Mouse (Mus musculus): ENCODE results near the gene Klkb1.

DNA sequence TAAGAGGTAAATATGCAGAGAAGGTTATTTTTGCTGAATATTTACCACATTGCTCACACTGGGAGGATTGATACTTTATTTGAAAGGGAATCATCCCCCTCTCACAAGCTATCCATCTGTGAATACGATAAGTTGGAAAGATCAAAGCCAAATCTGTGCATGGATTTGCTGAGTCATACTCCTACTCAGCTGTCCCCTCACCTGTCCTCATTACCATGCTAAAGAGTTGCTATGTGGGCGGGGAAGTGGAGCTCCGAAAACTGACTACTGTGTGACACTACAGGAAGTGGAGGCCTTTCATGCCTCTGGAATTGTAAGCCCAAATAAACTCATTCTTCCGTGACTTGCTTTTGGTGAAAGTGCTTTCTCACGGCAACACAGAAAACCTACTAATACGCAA, 59.4 kb downstream of the Klkb1 start:
- no peak for TF ChIP-seq POLR2A (IDR thresholded peaks at IDR 0.05; ENCODE audit: borderline replicate concordance, extremely low read depth, insufficient read depth, insufficient read length, poor library complexity, severe bottlenecking)
- no peak for TF ChIP-seq CTCF (IDR thresholded peaks at IDR 0.05; ENCODE audit: borderline replicate concordance, extremely low read depth, insufficient read depth, insufficient read length)
